Mouse (Mus musculus): ENCODE measurements around the gene Zhx3. TPM values are rescaled to one million over a fixed set of nuclear protein-coding genes. Genes with fewer than 3 reads are reported as not detected.

Gene Zhx3
- polyA plus RNA-seq, 1 experiment from 2014 or later = 6.0 TPM

- DNase-seq (no peak), ATAC-seq (no peak)
- TF ChIP-seq EP300 (IDR thresholded peaks at IDR 0.05; ENCODE audit: low read depth) = no peak
- no peak for TF ChIP-seq CTCF (IDR thresholded peaks at IDR 0.05; ENCODE audit: low read depth)
- Histone ChIP-seq H3K4me1 (ENCODE audit: insufficient read depth) (peaks cover 59% of the 10 kb centered on the region), H3K4me2 (ENCODE audit: low read depth, low read length) (no peak overlapping the region), H3K4me3 (ENCODE audit: low read depth, low read length) (no peak overlapping the region), H3K9ac (replicated peaks) (no peak overlapping the region), H3K9me3 (ENCODE audit: low read length) (no peaks in the 10 kb centered on the region), H3K36me3 (replicated peaks; ENCODE audit: insufficient read depth, low read length) (no peaks in the 10 kb centered on the region), H3K27ac (ENCODE audit: low read depth) (peak overlapping the region; percentile 74), H3K27me3 (ENCODE audit: insufficient read depth, low read length) (no peaks in the 10 kb centered on the region)
- 27% methylated on average over 3 of the region's 3 CpGs for WGBS (ENCODE audit: insufficient replicate concordance)
Measured at GRCm38 (mm10) chr2:160741580-160741979, 131.2 kb downstream of the Zhx3 start.

- Histone ChIP-seq H3K27ac (ENCODE audit: low read depth) (peak overlapping the region; percentile 74), H3K4me1 (ENCODE audit: insufficient read depth) (peaks cover 62% of the 10 kb centered on the region), H3K27me3 (ENCODE audit: insufficient read depth, low read length) (no peaks in the 10 kb centered on the region), H3K4me3 (ENCODE audit: low read depth, low read length) (no peak overlapping the region), H3K9me3 (ENCODE audit: low read length) (no peaks in the 10 kb centered on the region), H3K4me2 (ENCODE audit: low read depth, low read length) (0 out of 2 replicates have a peak overlapping the region, but pooled peaks have one; percentile 18), H3K9ac (replicated peaks) (no peak overlapping the region; the same call in 1 of the 2 replicates), H3K36me3 (replicated peaks; ENCODE audit: insufficient read depth, low read length) (no peaks in the 10 kb centered on the region)
- TF ChIP-seq CTCF (IDR thresholded peaks at IDR 0.05; ENCODE audit: low read depth) = no peak
- no peak for TF ChIP-seq EP300 (IDR thresholded peaks at IDR 0.05; ENCODE audit: low read depth)
- WGBS (ENCODE audit: insufficient replicate concordance) = 49% methylated on average over 11 of the region's 11 CpGs
- no peak for ATAC-seq
- no peak for DNase-seq
Measured at GRCm38 (mm10) chr2:160740521-160741156, 132.2 kb downstream of the Zhx3 start.

- H3K4me1 ChIP-seq (ENCODE audit: insufficient read depth) = peaks cover 63% of the 10 kb centered on the region
- ATAC-seq (peak; percentile 18; the same call in 1 of the 2 replicates), DNase-seq (no peak)
- H3K27ac ChIP-seq (ENCODE audit: low read depth) = peak overlapping the region; percentile 74
- no peak overlapping the region for H3K4me3 ChIP-seq (ENCODE audit: low read depth, low read length)
- no peaks in the 10 kb centered on the region for H3K9me3 ChIP-seq (ENCODE audit: low read length)
- TF ChIP-seq EP300 (IDR thresholded peaks at IDR 0.05; ENCODE audit: low read depth) (no peak), CTCF (IDR thresholded peaks at IDR 0.05; ENCODE audit: low read depth) (no peak)
- no peak overlapping the region; the same call in 1 of the 2 replicates for H3K9ac ChIP-seq (replicated peaks)
- WGBS (ENCODE audit: insufficient replicate concordance) = 39% methylated on average over 2 of the region's 2 CpGs
- H3K36me3 ChIP-seq (replicated peaks; ENCODE audit: insufficient read depth, low read length) = no peaks in the 10 kb centered on the region
- 0 out of 2 replicates have a peak overlapping the region, but pooled peaks have one; percentile 18 for H3K4me2 ChIP-seq (ENCODE audit: low read depth, low read length)
- H3K27me3 ChIP-seq (ENCODE audit: insufficient read depth, low read length) = no peaks in the 10 kb centered on the region
Measured at GRCm38 (mm10) chr2:160739647-160740356, 133.0 kb downstream of the Zhx3 start.

GRCm38 (mm10) chr2:160738354-160738753 is 134.4 kb downstream of the Zhx3 start:
- no peak for ATAC-seq
- no peak for DNase-seq
- WGBS (ENCODE audit: insufficient replicate concordance) = 60% methylated on average over 5 of the region's 5 CpGs
- no peak overlapping the region for H3K9ac ChIP-seq (replicated peaks)
- H3K4me3 ChIP-seq (ENCODE audit: low read depth, low read length) = no peak overlapping the region
- no peaks in the 10 kb centered on the region for H3K27me3 ChIP-seq (ENCODE audit: insufficient read depth, low read length)
- H3K36me3 ChIP-seq (replicated peaks; ENCODE audit: insufficient read depth, low read length) = no peaks in the 10 kb centered on the region
- no peak overlapping the region for H3K27ac ChIP-seq (ENCODE audit: low read depth)
- TF ChIP-seq CTCF (IDR thresholded peaks at IDR 0.05; ENCODE audit: low read depth) (no peak), EP300 (IDR thresholded peaks at IDR 0.05; ENCODE audit: low read depth) (no peak)
- H3K4me1 ChIP-seq (ENCODE audit: insufficient read depth) = peaks cover 57% of the 10 kb centered on the region
- no peak overlapping the region for H3K4me2 ChIP-seq (ENCODE audit: low read depth, low read length)
- H3K9me3 ChIP-seq (ENCODE audit: low read length) = no peaks in the 10 kb centered on the region

GRCm38 (mm10) chr2:160736466-160736865 is 136.3 kb downstream of the Zhx3 start:
- H3K4me1 ChIP-seq (ENCODE audit: insufficient read depth) = peaks cover 56% of the 10 kb centered on the region
- DNase-seq (no peak), ATAC-seq (no peak)
- no peaks in the 10 kb centered on the region for H3K9me3 ChIP-seq (ENCODE audit: low read length)
- H3K27ac ChIP-seq (ENCODE audit: low read depth) = no peak overlapping the region
- H3K4me3 ChIP-seq (ENCODE audit: low read depth, low read length) = no peak overlapping the region
- H3K36me3 ChIP-seq (replicated peaks; ENCODE audit: insufficient read depth, low read length) = no peaks in the 10 kb centered on the region
- H3K27me3 ChIP-seq (ENCODE audit: insufficient read depth, low read length) = peaks cover 9% of the 10 kb centered on the region; the same call in 1 of the 2 replicates
- no peak overlapping the region for H3K4me2 ChIP-seq (ENCODE audit: low read depth, low read length)
- WGBS (ENCODE audit: insufficient replicate concordance) = 81% methylated on average over 3 of the region's 3 CpGs
- TF ChIP-seq EP300 (IDR thresholded peaks at IDR 0.05; ENCODE audit: low read depth) (no peak), CTCF (IDR thresholded peaks at IDR 0.05; ENCODE audit: low read depth) (no peak)
- H3K9ac ChIP-seq (replicated peaks) = no peak overlapping the region

GRCm38 (mm10) chr2:160735706-160736310 is 137.0 kb downstream of the Zhx3 start:
- peaks cover 52% of the 10 kb centered on the region for H3K4me1 ChIP-seq (ENCODE audit: insufficient read depth)

More at GRCm38 (mm10) chr2:160735706-160736310, 137.0 kb downstream of the Zhx3 start:
- H3K27me3 ChIP-seq (ENCODE audit: insufficient read depth, low read length) = peaks cover 9% of the 10 kb centered on the region; the same call in 1 of the 2 replicates
- H3K36me3 ChIP-seq (replicated peaks; ENCODE audit: insufficient read depth, low read length) = no peaks in the 10 kb centered on the region
- no peak overlapping the region for H3K4me3 ChIP-seq (ENCODE audit: low read depth, low read length)
- no peak for ATAC-seq
- no peaks in the 10 kb centered on the region for H3K9me3 ChIP-seq (ENCODE audit: low read length)
- H3K27ac ChIP-seq (ENCODE audit: low read depth) = no peak overlapping the region
- no peak for TF ChIP-seq EP300 (IDR thresholded peaks at IDR 0.05; ENCODE audit: low read depth)
- TF ChIP-seq CTCF (IDR thresholded peaks at IDR 0.05; ENCODE audit: low read depth) = no peak
- no peak for DNase-seq
- H3K4me2 ChIP-seq (ENCODE audit: low read depth, low read length) = no peak overlapping the region
- WGBS (ENCODE audit: insufficient replicate concordance) = 71% methylated on average over 5 of the region's 5 CpGs
- no peak overlapping the region for H3K9ac ChIP-seq (replicated peaks)
